8 mouse cellular contexts compared by ENCODE assay signal in genomic region chr1:64119358-64119794, GRCm38 (mm10). TPM values are rescaled to one million over a fixed set of nuclear protein-coding genes. Genes with fewer than 3 reads are reported as not detected.
DNase-seq lines count a peak whose midpoint lies in the region; ATAC-seq and TF ChIP-seq lines count a peak whose summit lies in the region.

No protein-coding gene starts in this region.

- H3K4me1 ChIP-seq in embryonic facial prominence, embryonic 13.5 days: peaks cover 25% of the 10 kb centered on the region
- H3K4me1 ChIP-seq in heart, embryonic 14.5 days (ENCODE audit: control insufficient read depth in 2 of 2, insufficient read depth in 2 of 2, low read length in 2 of 2): peaks cover 10 to 31% of the 10 kb centered on the region in 2 experiments
- H3K4me1 ChIP-seq in lung, embryonic 14.5 days (ENCODE audit: insufficient read depth): peaks cover 8% of the 10 kb centered on the region; the same call in 1 of the 2 replicates

- H3K27me3 ChIP-seq in embryonic facial prominence, embryonic 13.5 days: no peaks in the 10 kb centered on the region
- H3K27me3 ChIP-seq in heart, embryonic 14.5 days (ENCODE audit: control insufficient read depth, insufficient read depth, low read length): no peaks in the 10 kb centered on the region
- no peaks in the 10 kb centered on the region for H3K27me3 ChIP-seq in lung, embryonic 14.5 days (ENCODE audit: insufficient read depth, low read length)

- H3K9ac ChIP-seq in embryonic facial prominence, embryonic 13.5 days: peak overlapping the region; percentile 81
- H3K9ac ChIP-seq in heart, embryonic 14.5 days (ENCODE audit: low read length): peak overlapping the region; percentile 92
- peak overlapping the region; percentile 79 for H3K9ac ChIP-seq in lung, embryonic 14.5 days

- H3K36me3 ChIP-seq in embryonic facial prominence, embryonic 13.5 days: no peaks in the 10 kb centered on the region
- no peaks in the 10 kb centered on the region for H3K36me3 ChIP-seq in heart, embryonic 14.5 days (ENCODE audit: control insufficient read depth, insufficient read depth, low read length)
- H3K36me3 ChIP-seq in lung, embryonic 14.5 days (ENCODE audit: insufficient read depth): no peaks in the 10 kb centered on the region

- H3K9me3 ChIP-seq in embryonic facial prominence, embryonic 13.5 days: no peaks in the 10 kb centered on the region
- no peaks in the 10 kb centered on the region for H3K9me3 ChIP-seq in heart, embryonic 14.5 days (ENCODE audit: control insufficient read depth, low read length)
- H3K9me3 ChIP-seq in lung, embryonic 14.5 days (ENCODE audit: low read depth, low read length): no peaks in the 10 kb centered on the region

- peak overlapping the region; percentile 100 for H3K27ac ChIP-seq in embryonic facial prominence, embryonic 13.5 days
- peak overlapping the region; percentile 64 to 100 for H3K27ac ChIP-seq in heart, embryonic 14.5 days (replicated peaks in 1 of 2; ENCODE audit: control insufficient read depth in 1 of 2, insufficient read depth in 1 of 2, low read depth in 2 of 2, low read length in 2 of 2)
- peak overlapping the region; percentile 100 for H3K27ac ChIP-seq in lung, embryonic 14.5 days (ENCODE audit: low read depth)

- H3K4me2 ChIP-seq in embryonic facial prominence, embryonic 13.5 days: peak overlapping the region; percentile 74
- peak overlapping the region; percentile 80 for H3K4me2 ChIP-seq in heart, embryonic 14.5 days (ENCODE audit: low read length)
- H3K4me2 ChIP-seq in lung, embryonic 14.5 days: peak overlapping the region; percentile 88

- WGBS in embryonic facial prominence, embryonic 13.5 days: 6% methylated on average over 7 of the region's 7 CpGs
- WGBS in heart, embryonic 14.5 days: 9% methylated on average over 7 of the region's 7 CpGs
- WGBS in lung, embryonic 14.5 days: 7% methylated on average over 7 of the region's 7 CpGs

- peak; percentile 25 to 32 for DNase-seq in thymus, postnatal 36 days
- no peak for DNase-seq in thymus, postnatal 14 days
- DNase-seq in kidney, postnatal 14 days: peak; percentile 39
- peak; percentile 65 for DNase-seq in lung, embryonic 14.5 days
- DNase-seq in right cerebral cortex, adult 2 months (ENCODE audit: low spot score in 2 of 2): peak; percentile 48 to 62

- no peak for ATAC-seq in embryonic facial prominence, embryonic 13.5 days (ENCODE audit: insufficient number of reproducible peaks, insufficient read depth, low FRiP score, low TSS enrichment, low read depth)
- ATAC-seq in heart, embryonic 14.5 days (ENCODE audit: insufficient number of reproducible peaks, insufficient read depth, low FRiP score, low read depth): no peak
- no peak for ATAC-seq in lung, embryonic 14.5 days (ENCODE audit: insufficient read depth)
- ATAC-seq in megakaryocyte-erythroid progenitor cell, adult 5-6 weeks (replicated peaks; ENCODE audit: low FRiP score, low TSS enrichment, poor library complexity, severe bottlenecking): no peak

- no peak for TF ChIP-seq CTCF in lung, embryonic 14.5 days (IDR thresholded peaks at IDR 0.05; ENCODE audit: low read depth)

- peak overlapping the region; percentile 72 for H3K4me3 ChIP-seq in embryonic facial prominence, embryonic 13.5 days
- H3K4me3 ChIP-seq in heart, embryonic 14.5 days (ENCODE audit: control insufficient read depth in 1 of 2, insufficient read depth in 1 of 2, low read depth in 1 of 2, low read length in 2 of 2): peak overlapping the region; percentile 67 to 85
- H3K4me3 ChIP-seq in lung, embryonic 14.5 days (ENCODE audit: low read depth, low read length): peak overlapping the region; percentile 76

RNA-seq across cellular contexts. Expression of gene Klf7, which starts 2.7 kb away (rescaled TPM):
- 19.5 and 23.5 TPM in 2 replicates for polyA plus RNA-seq in embryonic facial prominence, embryonic 13.5 days (2015; fragmentation: Nextera tagmentation; extraction: Ambion mirVana)
- polyA plus RNA-seq in heart, embryonic 14.5 days (2014; fragmentation: Nextera tagmentation; extraction: Ambion mirVana): 13.0 and 15.6 TPM in 2 replicates
- polyA plus RNA-seq in lung, embryonic 14.5 days (2014; fragmentation: Nextera tagmentation; extraction: Ambion mirVana): 17.7 and 19.8 TPM in 2 replicates
- total RNA-seq in megakaryocyte-erythroid progenitor cell, adult 5-6 weeks (2014; fragmentation: Nextera tagmentation): 3.7 and 5.1 TPM in 2 replicates
- total RNA-seq in megakaryocyte-erythroid progenitor cell, adult 5-6 weeks (2017): 3.0 and 3.7 TPM in 2 replicates
